Mouse (Mus musculus) ovary, postnatal 10 days (tissue): Measurements from ENCODE around the gene Plekha5.
"Not testable (repeated sequence)": the region's sequence is repeated elsewhere in the genome, so short reads cannot be mapped to it uniquely, and the experiment has no call there.

Experiments used
- DNase-seq: peaks from one replicate; pipeline ENCODE4 v3.0.0; 2022; ENCODE audit warnings: low spot score

The Plekha5 gene

DNA sequence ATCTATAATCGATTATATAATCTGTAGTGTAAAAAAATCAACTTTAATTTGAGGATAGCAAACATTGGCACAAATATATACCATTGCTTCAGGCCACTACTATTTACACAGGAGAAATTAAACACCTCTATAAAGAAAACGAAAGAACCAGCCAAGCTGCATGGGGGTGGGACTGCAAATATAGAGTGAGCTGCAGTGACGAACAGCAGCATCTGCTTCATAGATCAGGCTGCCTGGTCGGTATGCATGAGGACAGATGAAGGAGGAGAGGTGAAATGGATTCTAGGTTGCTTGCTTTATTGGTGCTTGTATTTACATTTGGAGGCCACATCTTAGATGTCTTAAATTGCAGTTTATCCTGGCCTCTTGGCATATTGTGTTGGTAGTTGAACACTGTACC, 66.4 kb downstream of the Plekha5 start:
- no peak for DNase-seq

GRCm38 (mm10) chr6:140490921-140491537, 67.2 kb downstream of the Plekha5 start:
- no peak for DNase-seq

DNA sequence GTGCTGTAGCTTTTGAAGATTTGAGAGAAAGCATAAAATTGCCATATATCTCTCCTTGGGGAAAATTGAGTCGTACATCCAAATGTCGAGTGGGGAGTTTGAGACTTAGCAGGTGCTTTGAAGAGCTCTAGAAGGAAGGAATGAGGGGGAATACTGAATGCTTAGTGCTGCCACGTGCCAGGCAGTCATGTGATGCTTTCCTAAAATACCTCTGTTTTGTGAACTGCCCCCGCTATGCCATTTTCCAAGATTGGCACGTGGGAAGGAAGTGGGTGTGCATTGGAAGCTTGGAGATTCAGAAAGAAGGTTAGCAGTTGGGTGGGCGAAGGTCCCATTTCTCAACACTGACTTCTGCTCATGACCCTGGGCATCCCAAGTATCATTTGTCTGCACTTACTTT, 68.2 kb downstream of the Plekha5 start:
- DNase-seq = no peak

DNA sequence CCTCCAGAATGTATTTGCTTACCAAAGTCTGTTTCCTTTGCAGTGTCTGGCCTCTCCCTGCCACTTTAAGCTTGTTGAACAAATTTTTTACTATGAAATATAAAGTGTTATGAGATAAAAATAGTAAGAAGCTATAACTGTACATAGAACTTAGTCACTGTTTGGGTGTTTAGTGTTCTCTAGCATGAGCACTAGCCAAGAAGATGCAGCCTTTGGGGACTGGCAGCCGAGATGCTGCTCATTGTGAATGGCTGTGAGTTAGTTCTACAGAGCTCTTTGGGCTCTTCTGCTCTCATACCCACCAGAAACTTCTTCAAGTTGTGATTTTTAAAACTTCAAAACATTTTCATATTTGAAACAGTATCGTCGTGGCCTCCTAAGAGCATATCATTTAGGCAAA, 74.2 kb downstream of the Plekha5 start:
- DNase-seq = no peak

DNA sequence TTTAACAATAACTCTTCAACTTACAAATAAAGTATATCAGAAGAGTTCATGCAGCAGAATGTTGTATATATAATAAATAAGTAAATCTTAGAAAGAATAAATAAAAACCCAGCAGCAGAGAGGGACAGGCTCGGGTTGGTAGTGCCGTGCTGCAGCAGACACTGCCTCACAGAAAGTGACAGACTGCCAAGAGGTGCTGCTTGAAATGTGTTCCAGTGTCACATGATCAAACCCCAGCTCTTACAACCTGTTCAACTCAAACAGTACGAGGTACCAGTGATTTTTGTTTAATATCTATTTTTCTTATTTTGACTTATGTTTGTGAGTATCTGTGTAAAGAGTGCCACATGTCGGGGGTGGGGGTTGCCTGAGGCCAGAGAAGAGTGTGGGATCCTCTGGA, 75.1 kb downstream of the Plekha5 start:
- no peak for DNase-seq

DNA sequence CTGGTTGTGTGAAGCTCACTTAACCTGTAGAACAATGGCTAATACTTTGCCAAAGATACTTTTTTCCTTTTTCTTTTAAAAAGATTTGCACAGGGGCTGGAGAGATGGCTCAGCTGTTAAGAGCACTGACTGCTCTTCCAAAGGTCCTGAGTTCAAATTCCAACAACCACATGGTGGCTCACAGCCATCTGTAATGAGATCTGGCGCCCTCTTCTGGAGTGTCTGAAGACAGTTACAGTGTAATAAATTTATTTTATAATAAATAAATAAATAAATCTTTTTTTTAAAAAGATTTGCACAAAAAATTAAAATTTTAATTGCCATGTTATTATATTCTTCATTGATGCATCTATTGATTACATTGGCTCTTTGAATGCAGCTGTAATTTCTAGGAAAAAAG, 77.0 kb downstream of the Plekha5 start:
- DNase-seq = not testable (repeated sequence)

- no peak for DNase-seq
These were observed 78.0 kb downstream of the Plekha5 start for GRCm38 (mm10) chr6:140501841-140502240.

GRCm38 (mm10) chr6:140504796-140505195, 80.9 kb downstream of the Plekha5 start:
- DNase-seq = no peak

GRCm38 (mm10) chr6:140507605-140508004, 83.8 kb downstream of the Plekha5 start:
- no peak for DNase-seq

- DNase-seq = no peak
These were observed 84.8 kb downstream of the Plekha5 start for GRCm38 (mm10) chr6:140508475-140509150.

- DNase-seq = no peak
These were observed 85.3 kb downstream of the Plekha5 start for GRCm38 (mm10) chr6:140509151-140509530.

DNA sequence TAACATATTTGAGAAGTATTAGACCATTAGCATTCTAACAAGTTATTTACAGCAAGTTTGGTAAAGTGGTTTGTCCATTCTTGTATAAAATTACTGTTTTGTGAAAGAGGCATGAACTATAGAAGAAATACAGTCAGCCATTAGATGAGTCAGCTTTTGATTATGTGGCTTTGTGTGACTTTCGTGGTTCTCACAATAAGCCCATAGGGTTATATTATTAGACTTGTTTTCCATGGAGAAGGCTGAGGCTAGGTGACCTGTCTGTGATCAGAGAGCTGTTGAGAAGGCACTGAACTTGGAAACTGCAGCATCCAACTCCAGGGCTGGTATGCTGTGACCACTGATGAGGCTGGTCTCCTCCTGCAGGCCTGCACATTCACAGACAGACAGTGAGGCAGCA, 88.2 kb downstream of the Plekha5 start:
- no peak for DNase-seq

DNA sequence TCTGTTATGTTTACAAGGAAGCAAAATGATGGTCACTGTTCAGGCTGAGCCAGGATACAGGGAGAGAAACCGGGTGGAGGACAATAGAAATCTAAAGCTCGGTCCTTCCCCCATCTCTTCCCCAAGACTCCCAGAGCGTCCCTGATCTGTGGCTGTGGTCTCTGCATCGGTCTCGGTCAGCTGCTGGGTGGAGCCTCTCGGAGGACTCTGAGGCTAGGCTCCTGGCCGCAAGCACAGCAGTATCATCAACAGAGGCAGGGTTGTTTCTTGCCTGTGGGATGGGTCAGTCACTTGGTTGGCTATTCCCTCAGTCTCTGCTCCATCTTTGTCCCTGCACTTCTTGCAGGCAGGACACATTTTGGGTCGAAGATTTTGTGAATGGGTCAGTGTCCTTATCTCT, 88.6 kb downstream of the Plekha5 start:
- DNase-seq = no peak

GRCm38 (mm10) chr6:140514205-140515110, 90.6 kb downstream of the Plekha5 start:
- no peak for DNase-seq

GRCm38 (mm10) chr6:140515550-140515949, 91.7 kb downstream of the Plekha5 start:
- no peak for DNase-seq

DNA sequence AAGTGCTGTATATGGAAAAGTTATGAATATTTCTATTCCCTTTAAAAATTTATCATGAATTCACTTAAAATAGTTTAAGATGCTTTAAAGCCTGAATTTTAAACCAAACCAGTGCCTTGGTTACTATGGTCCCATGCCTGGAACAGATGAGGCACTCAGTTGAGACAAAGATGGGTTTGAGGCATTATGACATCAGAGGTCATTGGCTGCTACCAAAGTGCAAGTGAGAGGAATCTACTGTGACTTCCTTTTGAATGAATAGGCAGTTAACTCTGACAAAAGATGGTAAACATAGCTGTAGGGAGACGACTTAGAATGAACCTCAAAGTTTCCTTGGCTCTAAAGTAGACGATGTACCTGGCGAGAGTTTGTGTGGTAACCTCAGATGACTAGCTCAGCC, 92.3 kb downstream of the Plekha5 start:
- no peak for DNase-seq

DNA sequence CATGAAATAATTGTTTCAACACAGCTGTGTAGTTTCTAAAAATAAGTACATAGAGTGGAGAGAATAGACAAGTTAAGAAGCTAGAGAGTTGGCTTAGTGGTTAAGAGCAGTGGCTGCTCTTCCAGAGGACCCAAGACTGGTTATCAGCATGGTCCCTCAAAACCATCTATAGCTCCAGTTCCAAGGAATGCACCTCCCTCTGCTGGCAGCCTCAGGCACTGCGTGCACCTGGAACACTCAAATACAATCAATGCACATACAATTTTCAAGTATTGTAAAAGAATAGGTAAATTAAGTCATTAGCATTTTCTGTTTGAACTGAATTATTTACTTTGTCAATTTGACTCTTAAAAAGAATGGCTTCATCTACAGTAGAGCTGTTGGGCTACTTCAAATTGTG, 93.3 kb downstream of the Plekha5 start:
- DNase-seq = no peak

- no peak for DNase-seq
These were observed 95.2 kb downstream of the Plekha5 start for GRCm38 (mm10) chr6:140519019-140519418.

DNA sequence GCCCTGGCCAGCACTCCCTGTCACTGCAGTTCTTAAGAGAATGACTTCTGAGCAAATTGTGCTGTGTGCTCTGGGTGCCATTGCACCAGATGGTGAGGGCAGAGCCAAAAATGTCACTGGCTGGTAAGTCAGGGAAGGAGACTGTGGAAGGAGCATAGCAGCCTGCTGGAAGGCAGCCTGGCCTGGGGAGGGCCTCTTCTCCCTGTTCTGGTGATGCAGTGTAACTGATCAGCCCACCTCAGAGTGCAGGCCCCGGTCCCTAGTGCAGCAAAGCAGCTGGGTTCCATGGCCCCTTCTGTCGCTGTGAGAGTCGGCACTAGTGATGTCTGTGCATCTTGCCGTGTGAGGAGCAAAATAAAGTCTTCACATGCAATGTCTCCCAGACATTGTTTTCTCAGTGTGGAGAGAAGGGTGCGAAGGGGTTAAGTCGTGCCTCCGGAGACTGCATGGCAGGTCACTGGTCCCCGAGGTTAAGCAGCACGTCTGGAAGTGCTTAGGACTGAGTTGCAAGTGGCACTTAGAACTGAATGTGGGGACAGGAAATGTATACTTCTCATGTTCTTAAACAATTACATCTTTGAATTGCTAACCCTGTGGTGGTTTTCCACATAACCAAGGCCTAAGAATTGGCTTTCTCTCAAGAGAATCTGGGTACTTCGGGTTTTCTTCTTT, 95.8 kb downstream of the Plekha5 start:
- DNase-seq = no peak

DNA sequence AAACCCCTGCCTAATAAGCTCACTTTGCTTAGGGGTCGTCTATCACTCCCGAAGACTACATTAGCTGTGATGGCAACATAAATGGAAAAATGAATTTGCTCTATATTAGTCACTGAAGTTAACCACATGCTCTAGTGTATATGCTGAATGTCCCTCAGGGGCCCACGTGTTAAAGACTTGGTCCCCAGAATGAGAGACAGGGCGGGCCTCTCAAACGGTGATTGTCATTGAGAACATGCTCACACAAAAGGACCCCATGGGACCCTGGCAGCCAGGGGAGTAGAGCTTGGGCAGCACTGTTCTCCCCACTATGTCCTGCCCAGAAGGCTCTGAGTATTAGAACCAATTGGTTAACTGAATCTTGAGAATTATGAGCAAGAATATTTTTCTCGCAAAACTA, 97.1 kb downstream of the Plekha5 start:
- DNase-seq = no peak

DNA sequence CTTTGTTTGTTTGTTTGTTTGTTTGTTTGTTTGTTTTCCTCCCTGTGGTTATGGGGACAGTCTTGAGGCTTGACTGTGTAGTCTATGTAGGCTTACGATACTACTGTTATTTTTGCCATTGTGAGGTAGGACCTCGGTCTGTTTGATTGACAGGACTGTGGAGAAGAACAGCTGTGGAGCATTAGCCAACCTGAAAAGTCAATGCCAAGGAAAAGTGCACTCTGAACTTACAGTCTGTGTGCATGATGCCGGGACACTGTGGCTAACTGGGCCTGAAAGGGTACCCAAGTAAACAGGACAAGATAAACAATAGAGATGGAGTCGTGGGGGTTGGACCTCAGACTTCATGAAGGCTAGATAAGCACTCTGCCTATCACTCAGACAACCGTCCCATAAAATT, 98.0 kb downstream of the Plekha5 start:
- DNase-seq = no peak

GRCm38 (mm10) chr6:140523600-140523999, 99.7 kb downstream of the Plekha5 start:
- no peak for DNase-seq

- no peak for DNase-seq
These were observed 104.6 kb downstream of the Plekha5 start for GRCm38 (mm10) chr6:140528414-140528813.
